Mouse (Mus musculus) erythroblast, embryonic 14.5 days (primary cell): Measurements from ENCODE around the gene Stard10.

Source experiments
- GATA1 ChIP-seq: IDR thresholded peaks from 2 replicates; pipeline ENCODE4 v1.6.1; 2012; ENCODE audit warnings: low read length, inconsistent platforms, mixed read lengths
- TAL1 ChIP-seq: IDR thresholded peaks from 3 replicates; pipeline ENCODE4 v1.6.1; 2012; ENCODE audit warnings: low read length, inconsistent platforms, mixed read lengths

- TF ChIP-seq TAL1 (no peak), GATA1 (no peak)
Observed at GRCm38 (mm10) chr7:101291641-101292040, 25.2 kb upstream of the Stard10 start.
